Mouse (Mus musculus) forebrain, embryonic 11.5 days (tissue): Measurements from ENCODE around the gene Msi2. TPM values are rescaled to one million over a fixed set of nuclear protein-coding genes. Genes with fewer than 3 reads are reported as not detected.

Experiments
- ATAC-seq: fragments of 200-750 bp; cut with Nextera tagmentation; replicated peaks from 2 replicates; pipeline ENCODE4 v1.8.0; 2017; ENCODE audit warnings: moderate TSS enrichment; ENCODE audit not compliant: low FRiP score
- DNase-seq: peaks from one replicate; pipeline ENCODE4 v3.0.0-alpha.2; 2017; ENCODE audit warnings: low spot score
- H3K27ac ChIP-seq: fragments of 300-500 bp; sonication (generic); 2 replicates; pipeline ENCODE4 v1.5.1; 2014; ENCODE audit warnings: low read depth, low read length
- H3K27me3 ChIP-seq: fragments of 300-500 bp; sonication (generic); 2 replicates; pipeline ENCODE4 v1.6.1; 2014; ENCODE audit warnings: mild to moderate bottlenecking, low read length, mixed read lengths; ENCODE audit not compliant: control insufficient read depth, insufficient read depth
- H3K36me3 ChIP-seq: fragments of 300-500 bp; sonication (generic); 2 replicates; pipeline ENCODE4 v1.6.1; 2014; ENCODE audit warnings: mild to moderate bottlenecking, low read length, moderate library complexity, mixed read lengths; ENCODE audit not compliant: control insufficient read depth, insufficient read depth
- H3K4me1 ChIP-seq: fragments of 300-500 bp; sonication (generic); replicated peaks from 2 replicates; pipeline ENCODE4 v1.6.1; 2014; ENCODE audit warnings: low read length, mixed read lengths; ENCODE audit not compliant: control insufficient read depth, insufficient read depth
- H3K4me2 ChIP-seq: fragments of 300-500 bp; sonication (generic); 2 replicates; pipeline ENCODE4 v1.6.1; 2014; ENCODE audit warnings: low read depth, mild to moderate bottlenecking, low read length, moderate library complexity, mixed read lengths; ENCODE audit not compliant: severe bottlenecking
- H3K4me3 ChIP-seq: fragments of 300-500 bp; sonication (generic); 2 replicates; pipeline ENCODE4 v1.5.1; 2014; ENCODE audit warnings: low read depth, low read length
- H3K9ac ChIP-seq: fragments of 300-500 bp; sonication (generic); 2 replicates; pipeline ENCODE4 v1.6.1; 2014; ENCODE audit warnings: low read length
- H3K9me3 ChIP-seq: fragments of 300-500 bp; sonication (generic); 2 replicates; pipeline ENCODE4 v1.6.1; 2016; ENCODE audit warnings: low read length, mixed read lengths; ENCODE audit not compliant: control insufficient read depth
- WGBS: fragments of 180-500 bp; shearing (Covaris S2); extraction: QIAGEN DNeasy Blood & Tissue Kit; methylation state at CpG from one replicate; pipeline ENCODE4 v1.1.7; 2014; 5-methylcytosine and 5-hydroxymethylcytosine counted together
- polyA plus RNA-seq: library from polyadenylated mRNA; unstranded; fragments of >200 nt; fragmentation: Nextera tagmentation; extraction: Ambion mirVana; gene quantifications from 2 replicates; pipeline ENCODE4 v1.2.1, GENCODE M21; 2014

Msi2 gene
- polyA plus RNA-seq, 1 experiment from 2014 or later: 26.2 TPM

GRCm38 (mm10) chr11:88310773-88311172 lies 407.5 kb downstream of the Msi2 start:
- Histone ChIP-seq H3K27me3 (no peaks in the 10 kb centered on the region), H3K36me3 (no peaks in the 10 kb centered on the region; the same call in 1 of the 2 replicates), H3K27ac (0 out of 2 replicates have a peak overlapping the region, but pooled peaks have one; percentile 10), H3K4me2 (no peak overlapping the region), H3K4me3 (no peak overlapping the region), H3K9me3 (no peaks in the 10 kb centered on the region), H3K4me1 (peaks cover 12% of the 10 kb centered on the region; the same call in 1 of the 2 replicates), H3K9ac (no peak overlapping the region)
- no peak for ATAC-seq
- DNase-seq: no peak
- WGBS: 68% methylated on average over 6 of the region's 6 CpGs

DNA sequence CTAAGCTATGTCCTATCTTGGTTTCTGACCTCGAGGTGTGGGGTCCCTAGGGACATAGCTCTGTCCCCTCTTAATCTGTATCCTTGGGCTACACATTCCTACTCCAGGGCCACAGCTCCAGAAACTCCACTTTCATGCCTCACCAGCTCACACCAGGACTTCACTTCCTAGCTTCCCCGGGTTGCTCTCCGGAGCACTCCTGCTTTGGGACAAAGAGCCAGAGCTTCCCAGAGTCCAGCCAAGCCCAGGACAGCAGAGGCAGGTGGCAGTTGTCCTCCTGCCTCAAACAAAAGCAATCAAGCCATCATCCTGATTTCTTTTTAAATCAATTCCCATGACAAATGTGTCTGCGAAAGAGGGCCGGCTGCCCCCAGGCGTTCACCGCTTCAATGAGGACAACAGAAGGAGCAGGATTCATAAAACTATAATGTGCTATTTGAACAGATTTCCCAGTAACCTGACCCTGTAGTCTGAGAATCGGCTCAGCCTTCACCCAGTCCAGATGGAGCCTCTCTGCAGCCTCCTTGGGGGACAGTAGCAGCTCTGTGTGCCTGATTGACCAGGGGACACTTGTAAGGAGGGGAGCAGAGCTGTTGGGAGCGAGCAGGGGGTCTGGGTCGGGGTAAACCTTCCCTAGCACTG lies 409.1 kb downstream of the Msi2 start:
- no peaks in the 10 kb centered on the region for H3K27me3 ChIP-seq
- no peak overlapping the region for H3K4me3 ChIP-seq
- no peaks in the 10 kb centered on the region for H3K9me3 ChIP-seq
- WGBS: 44% methylated on average over 10 of the region's 10 CpGs
- DNase-seq (no peak), ATAC-seq (peak; percentile 64; the same call in 1 of the 2 replicates)
- no peak overlapping the region for H3K4me2 ChIP-seq
- no peak overlapping the region for H3K9ac ChIP-seq
- no peaks in the 10 kb centered on the region; the same call in 1 of the 2 replicates for H3K36me3 ChIP-seq
- peak overlapping the region; percentile 59 for H3K27ac ChIP-seq
- H3K4me1 ChIP-seq: peaks cover 12% of the 10 kb centered on the region; the same call in 1 of the 2 replicates

GRCm38 (mm10) chr11:88307616-88308543 lies 410.4 kb downstream of the Msi2 start:
- Histone ChIP-seq H3K36me3 (no peaks in the 10 kb centered on the region; the same call in 1 of the 2 replicates), H3K27ac (no peak overlapping the region), H3K9me3 (no peaks in the 10 kb centered on the region), H3K9ac (no peak overlapping the region), H3K4me3 (no peak overlapping the region), H3K4me2 (no peak overlapping the region), H3K27me3 (no peaks in the 10 kb centered on the region), H3K4me1 (peaks cover 12% of the 10 kb centered on the region; the same call in 1 of the 2 replicates)
- ATAC-seq (no peak), DNase-seq (no peak)
- WGBS: 82% methylated on average over 14 of the region's 14 CpGs

DNA sequence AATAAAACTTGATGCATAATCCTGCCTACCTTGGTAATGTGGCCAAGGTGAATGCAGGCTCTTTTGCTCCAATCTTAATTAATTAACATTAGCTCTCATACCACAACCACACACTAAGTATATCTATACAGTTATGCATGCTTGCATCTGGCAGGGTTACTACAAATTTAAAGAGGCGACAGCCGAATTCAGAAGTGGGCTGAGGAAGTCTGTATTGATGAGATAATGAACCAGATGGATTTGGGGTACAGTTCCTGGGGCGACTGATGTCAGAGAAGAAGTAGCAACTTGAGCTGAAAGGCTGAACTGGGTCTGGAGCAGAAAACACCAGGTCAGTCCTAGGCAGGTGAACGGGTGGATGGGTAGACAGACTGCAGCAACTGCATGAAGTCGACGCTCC lies 412.6 kb downstream of the Msi2 start:
- Histone ChIP-seq H3K27ac (no peak overlapping the region), H3K27me3 (no peaks in the 10 kb centered on the region), H3K4me3 (no peak overlapping the region), H3K9ac (no peak overlapping the region), H3K4me2 (no peak overlapping the region), H3K36me3 (no peaks in the 10 kb centered on the region; the same call in 1 of the 2 replicates), H3K4me1 (peaks cover 12% of the 10 kb centered on the region; the same call in 1 of the 2 replicates), H3K9me3 (no peaks in the 10 kb centered on the region)
- ATAC-seq: no peak
- DNase-seq: no peak
- 90% methylated on average over 6 of the region's 6 CpGs for WGBS

- H3K27ac ChIP-seq: no peak overlapping the region
- H3K9me3 ChIP-seq: no peaks in the 10 kb centered on the region
- WGBS: 46% methylated on average over 6 of the region's 6 CpGs
- no peaks in the 10 kb centered on the region for H3K4me1 ChIP-seq
- peak; percentile 73 for DNase-seq
- H3K4me2 ChIP-seq: no peak overlapping the region
- no peaks in the 10 kb centered on the region for H3K36me3 ChIP-seq
- no peak overlapping the region for H3K9ac ChIP-seq
- no peak for ATAC-seq
- no peaks in the 10 kb centered on the region for H3K27me3 ChIP-seq
- no peak overlapping the region for H3K4me3 ChIP-seq
These were observed 416.7 kb downstream of the Msi2 start for GRCm38 (mm10) chr11:88301619-88302018.

GRCm38 (mm10) chr11:88299345-88299744 lies 419.0 kb downstream of the Msi2 start:
- Histone ChIP-seq H3K4me3 (no peak overlapping the region), H3K9me3 (no peaks in the 10 kb centered on the region), H3K4me1 (peaks cover under 1% of the 10 kb centered on the region; the same call in 1 of the 2 replicates), H3K36me3 (no peaks in the 10 kb centered on the region), H3K4me2 (no peak overlapping the region), H3K27me3 (no peaks in the 10 kb centered on the region), H3K27ac (no peak overlapping the region), H3K9ac (no peak overlapping the region)
- ATAC-seq (no peak), DNase-seq (no peak)
- 76% methylated on average over 4 of the region's 4 CpGs for WGBS

DNA sequence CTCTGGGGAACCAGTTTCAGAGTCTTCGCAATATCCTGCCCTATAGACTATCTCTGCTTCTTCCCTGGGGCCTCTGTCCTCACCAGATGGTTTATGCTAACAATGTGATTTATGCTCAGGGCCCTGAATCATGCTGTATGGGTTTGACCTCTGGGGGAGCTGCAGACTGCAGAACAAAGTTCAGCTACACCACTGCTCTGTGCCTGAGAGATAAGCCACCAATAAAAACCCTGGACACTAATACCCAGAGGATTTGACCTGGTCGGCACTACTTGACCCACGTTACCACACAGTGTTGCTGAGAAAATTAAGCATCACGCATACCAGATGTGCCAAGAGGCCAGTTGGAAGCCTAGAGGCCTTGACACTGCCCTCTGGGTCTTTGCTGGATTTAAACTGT lies 420.8 kb downstream of the Msi2 start:
- H3K4me1 ChIP-seq: peaks cover 2% of the 10 kb centered on the region; the same call in 1 of the 2 replicates
- H3K36me3 ChIP-seq: no peaks in the 10 kb centered on the region
- H3K9me3 ChIP-seq: no peaks in the 10 kb centered on the region
- no peaks in the 10 kb centered on the region for H3K27me3 ChIP-seq
- no peak overlapping the region for H3K9ac ChIP-seq
- H3K4me2 ChIP-seq: no peak overlapping the region
- ATAC-seq (no peak), DNase-seq (no peak)
- H3K27ac ChIP-seq: no peak overlapping the region
- 71% methylated on average over 4 of the region's 4 CpGs for WGBS
- H3K4me3 ChIP-seq: no peak overlapping the region

DNA sequence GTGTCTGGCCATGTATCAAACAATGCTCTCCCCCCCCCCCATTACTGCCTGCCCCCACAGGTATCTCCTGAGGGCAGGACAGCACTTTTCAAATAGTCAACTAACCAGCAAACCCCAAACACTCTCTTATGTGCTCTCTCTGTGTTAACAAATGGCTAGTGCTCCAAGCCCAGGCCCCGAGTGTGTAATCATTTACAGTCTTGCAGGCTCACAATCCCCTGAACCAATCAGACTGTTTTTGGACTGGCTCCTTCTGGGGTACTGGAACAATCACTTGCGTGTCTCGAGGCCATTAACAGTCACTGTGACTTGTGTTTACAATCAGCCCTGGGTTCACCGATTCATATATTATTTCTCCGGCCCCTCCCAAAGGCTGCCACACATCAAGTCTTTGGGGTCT lies 423.0 kb downstream of the Msi2 start:
- DNase-seq (no peak), ATAC-seq (no peak)
- Histone ChIP-seq H3K4me2 (no peak overlapping the region), H3K36me3 (no peaks in the 10 kb centered on the region), H3K9me3 (no peaks in the 10 kb centered on the region), H3K27me3 (no peaks in the 10 kb centered on the region), H3K27ac (no peak overlapping the region), H3K4me3 (no peak overlapping the region), H3K9ac (no peak overlapping the region), H3K4me1 (peaks cover 2% of the 10 kb centered on the region; the same call in 1 of the 2 replicates)
- WGBS: 84% methylated on average over 5 of the region's 5 CpGs
